Mouse (Mus musculus) hindbrain, embryonic 14.5 days (tissue): ENCODE measurements around the gene Olfr885. TPM values are rescaled to one million over a fixed set of nuclear protein-coding genes. Genes with fewer than 3 reads are reported as not detected.

Experiments used
- ATAC-seq: fragments of 200-750 bp; cut with Nextera tagmentation; 2 replicates; pipeline ENCODE4 v1.8.0; 2017; ENCODE audit warnings: moderate number of reproducible peaks, mild to moderate bottlenecking, moderate TSS enrichment, moderate library complexity; ENCODE audit not compliant: low FRiP score
- DNase-seq: peaks from one replicate; pipeline ENCODE4 v3.0.0-alpha.2; 2015; ENCODE audit warnings: low spot score
- H3K27ac ChIP-seq: fragments of 300-500 bp; sonication (generic); 2 replicates; pipeline ENCODE4 v1.5.1; 2014; ENCODE audit warnings: mild to moderate bottlenecking, moderate library complexity
- H3K27me3 ChIP-seq: fragments of 300-500 bp; sonication (generic); 2 replicates; pipeline ENCODE4 v1.6.1; 2014; ENCODE audit warnings: mild to moderate bottlenecking, low read length, mixed read lengths; ENCODE audit not compliant: control insufficient read depth, insufficient read depth
- H3K36me3 ChIP-seq: fragments of 300-500 bp; sonication (generic); replicated peaks from 2 replicates; pipeline ENCODE4 v1.6.1; 2014; ENCODE audit not compliant: control insufficient read depth, insufficient read depth
- H3K4me1 ChIP-seq: fragments of 300-500 bp; sonication (generic); replicated peaks from 2 replicates; pipeline ENCODE4 v1.6.1; 2014; ENCODE audit warnings: antibody characterized with exemption, low read length, mixed read lengths; ENCODE audit not compliant: control insufficient read depth, insufficient read depth
- H3K4me2 ChIP-seq: fragments of 300-500 bp; sonication (generic); replicated peaks from 2 replicates; pipeline ENCODE4 v1.6.1; 2014; ENCODE audit warnings: mild to moderate bottlenecking, moderate library complexity
- H3K4me3 ChIP-seq: fragments of 300-500 bp; sonication (generic); replicated peaks from 2 replicates; pipeline ENCODE4 v1.5.1; 2014; ENCODE audit warnings: mild to moderate bottlenecking, low read length
- H3K9ac ChIP-seq: fragments of 300-500 bp; sonication (generic); 2 replicates; pipeline ENCODE4 v1.6.1; 2014
- H3K9me3 ChIP-seq: fragments of 300-500 bp; sonication (generic); 2 replicates; pipeline ENCODE4 v1.6.1; 2016; ENCODE audit warnings: low read length; ENCODE audit not compliant: control insufficient read depth
- WGBS: fragments of 180-500 bp; shearing (Covaris S2); extraction: QIAGEN DNeasy Blood & Tissue Kit; methylation state at CpG from one replicate; pipeline ENCODE4 v1.1.7; 2014; 5-methylcytosine and 5-hydroxymethylcytosine counted together
- polyA plus RNA-seq: library from polyadenylated mRNA; unstranded; fragments of >200 nt; fragmentation: Nextera tagmentation; extraction: Ambion mirVana; gene quantifications from 2 replicates; pipeline ENCODE4 v1.2.1, GENCODE M21; 2014

The Olfr885 gene
- polyA plus RNA-seq: not detected in 2 replicates

DNA sequence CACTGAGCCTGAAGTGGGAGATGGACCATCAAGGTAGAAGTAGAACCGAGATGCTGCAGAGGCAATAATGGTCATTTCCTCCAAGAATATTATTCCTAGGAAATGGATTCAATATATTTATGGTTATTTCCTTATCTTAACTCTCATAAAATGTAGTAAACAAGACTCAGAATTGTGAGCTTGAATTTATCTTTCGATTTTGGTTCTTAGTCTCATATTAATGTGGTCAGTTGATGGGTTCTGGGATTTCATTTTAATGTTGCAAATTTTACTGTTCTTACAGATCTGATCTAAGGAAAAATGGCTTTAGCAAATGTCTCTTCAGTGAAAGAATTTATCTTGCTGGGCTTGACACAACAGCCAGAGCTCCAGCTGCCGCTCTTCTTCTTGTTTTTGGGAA, at the start of gene Olfr885:
TSS of gene Olfr885 (plus strand) at position 301 of the 400 bp plus-strand sequence.
- no peaks in the 10 kb centered on the region for H3K36me3 ChIP-seq
- H3K4me3 ChIP-seq: no peak within 1 kb of the TSS
- DNase-seq (no peak), ATAC-seq (no peak)
- H3K9me3 ChIP-seq: no peaks in the 10 kb centered on the region
- no peak within 1 kb of the TSS for H3K4me2 ChIP-seq
- WGBS: 94% methylated on average over 3 of the region's 3 CpGs
- no peaks in the 10 kb centered on the region for H3K27me3 ChIP-seq
- no peak within 1 kb of the TSS for H3K9ac ChIP-seq
- no peak within 1 kb of the TSS for H3K27ac ChIP-seq
- no peaks in the 10 kb centered on the region for H3K4me1 ChIP-seq

GRCm38 (mm10) chr9:38025508-38025907, 35.6 kb upstream of the Olfr885 start, which contains the start of gene Olfr883:
TSS of gene Olfr883 (plus strand) at chr9:38025808.
- Histone ChIP-seq H3K9ac (no peak within 1 kb of the TSS), H3K4me1 (no peaks in the 10 kb centered on the region), H3K27ac (no peak within 1 kb of the TSS), H3K36me3 (no peaks in the 10 kb centered on the region), H3K4me3 (no peak within 1 kb of the TSS), H3K4me2 (no peak within 1 kb of the TSS), H3K27me3 (no peaks in the 10 kb centered on the region), H3K9me3 (no peaks in the 10 kb centered on the region)
- 93% methylated on average over 1 of the region's 1 CpGs for WGBS
- ATAC-seq (no peak), DNase-seq (no peak)

DNA sequence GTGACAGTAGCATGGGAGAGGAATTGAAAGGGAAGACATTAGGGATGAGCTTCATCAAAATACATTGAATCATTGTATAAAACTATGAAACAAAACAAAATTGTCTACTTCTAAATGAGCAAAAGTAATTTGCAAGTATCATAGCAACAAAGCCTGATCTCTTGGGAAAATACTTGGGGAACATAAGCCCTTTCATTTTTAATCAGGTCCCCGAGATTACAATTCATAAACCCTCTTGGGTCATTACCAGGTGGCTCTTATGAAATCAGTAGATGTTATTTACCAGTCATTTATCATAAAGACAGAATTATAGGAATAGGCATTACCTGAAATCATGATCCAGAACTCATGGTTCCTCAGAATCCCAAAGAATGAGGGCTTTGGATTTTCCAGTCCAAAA, 14.9 kb upstream of the Olfr885 start, which contains the start of gene Olfr884:
TSS of gene Olfr884 (plus strand) at position 301 of the 400 bp plus-strand sequence.
- no peak within 1 kb of the TSS for H3K4me2 ChIP-seq
- ATAC-seq (no peak), DNase-seq (no peak)
- no peaks in the 10 kb centered on the region for H3K9me3 ChIP-seq
- no peaks in the 10 kb centered on the region for H3K27me3 ChIP-seq
- 66% methylated on average over 1 of the region's 1 CpGs for WGBS
- H3K27ac ChIP-seq: no peak within 1 kb of the TSS
- no peaks in the 10 kb centered on the region for H3K36me3 ChIP-seq
- no peak within 1 kb of the TSS for H3K9ac ChIP-seq
- no peaks in the 10 kb centered on the region for H3K4me1 ChIP-seq
- H3K4me3 ChIP-seq: no peak within 1 kb of the TSS

GRCm38 (mm10) chr9:38083772-38084171, 22.6 kb downstream of the Olfr885 start, which contains the start of gene Olfr887:
TSS of gene Olfr887 (plus strand) at chr9:38084072.
- 91% methylated on average over 1 of the region's 1 CpGs for WGBS

DNA sequence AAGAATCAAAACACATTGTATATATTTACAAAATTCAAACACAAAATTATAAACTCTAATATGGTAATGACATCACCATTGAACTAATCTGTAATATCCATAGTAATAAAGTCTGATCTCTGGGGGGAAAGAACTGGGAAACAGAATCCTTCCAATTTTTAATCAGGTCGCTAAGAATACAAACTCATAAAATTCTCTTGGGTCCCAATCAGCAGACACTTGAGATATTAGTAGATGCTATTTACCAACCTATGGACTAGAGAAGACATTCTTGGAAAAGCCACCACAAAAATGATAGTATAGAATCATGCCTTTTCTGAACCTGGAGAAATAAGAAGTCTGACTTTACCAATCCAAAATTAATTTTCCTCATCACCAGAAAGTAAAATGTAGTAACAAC, 46.7 kb downstream of the Olfr885 start, which contains the start of gene Olfr888:
TSS of gene Olfr888 (plus strand) at position 301 of the 400 bp plus-strand sequence.
- DNase-seq: no peak
- Histone ChIP-seq H3K9me3 (no peaks in the 10 kb centered on the region), H3K9ac (no peak within 1 kb of the TSS), H3K27ac (no peak within 1 kb of the TSS), H3K27me3 (no peaks in the 10 kb centered on the region), H3K4me2 (no peak within 1 kb of the TSS), H3K4me1 (no peaks in the 10 kb centered on the region), H3K4me3 (no peak within 1 kb of the TSS), H3K36me3 (no peaks in the 10 kb centered on the region)
- no peak for ATAC-seq
- WGBS: 80% methylated on average over 1 of the region's 1 CpGs

More at GRCm38 (mm10) chr9:38083772-38084171, 22.6 kb downstream of the Olfr885 start, which contains the start of gene Olfr887:
- Histone ChIP-seq H3K27me3 (no peaks in the 10 kb centered on the region), H3K9me3 (no peaks in the 10 kb centered on the region), H3K4me3 (no peak within 1 kb of the TSS), H3K4me2 (no peak within 1 kb of the TSS), H3K9ac (no peak within 1 kb of the TSS), H3K27ac (no peak within 1 kb of the TSS), H3K36me3 (no peaks in the 10 kb centered on the region), H3K4me1 (no peaks in the 10 kb centered on the region)
- DNase-seq: no peak
- no peak for ATAC-seq

Other genes with a start within 250 kb of the Olfr885 start
- gene Olfr877, start 207.1 kb upstream of the Olfr885 start, polyA plus RNA-seq: not detected in 2 replicates
- gene Olfr145, start 164.6 kb upstream of the Olfr885 start, polyA plus RNA-seq: not detected in 2 replicates
- not detected in 2 replicates for gene Olfr878, start 143.5 kb upstream of the Olfr885 start, polyA plus RNA-seq
- not detected in 2 replicates for gene Olfr881, start 69.5 kb upstream of the Olfr885 start, polyA plus RNA-seq
- gene Olfr883, start 35.5 kb upstream of the Olfr885 start, polyA plus RNA-seq: not detected in 2 replicates
- not detected in 2 replicates for gene Olfr884, start 14.8 kb upstream of the Olfr885 start, polyA plus RNA-seq
- not detected in 2 replicates for gene Olfr887, start 22.8 kb downstream of the Olfr885 start, polyA plus RNA-seq
- not detected in 2 replicates for gene Olfr888, start 46.8 kb downstream of the Olfr885 start, polyA plus RNA-seq
- 0.07 and 0.08 TPM in 2 replicates for gene Olfr889, start 53.9 kb downstream of the Olfr885 start, polyA plus RNA-seq
- gene Olfr890, start 81.2 kb downstream of the Olfr885 start, polyA plus RNA-seq: not detected in 2 replicates
- gene Olfr891, start 119.5 kb downstream of the Olfr885 start, polyA plus RNA-seq: not detected in 2 replicates
- gene Olfr893, start 147.0 kb downstream of the Olfr885 start, polyA plus RNA-seq: not detected in 2 replicates
- not detected in 2 replicates for gene Olfr894, start 156.7 kb downstream of the Olfr885 start, polyA plus RNA-seq
- gene Olfr143, start 191.5 kb downstream of the Olfr885 start, polyA plus RNA-seq: not detected in 2 replicates
- not detected in 2 replicates for gene Olfr895, start 206.5 kb downstream of the Olfr885 start, polyA plus RNA-seq
- gene Olfr896-ps1, start 229.8 kb downstream of the Olfr885 start, polyA plus RNA-seq: not detected in 2 replicates